Mouse (Mus musculus) bone marrow, adult 2 months (tissue): Measurements from ENCODE around the gene Cadm4. TPM values are rescaled to one million over a fixed set of nuclear protein-coding genes. Genes with fewer than 3 reads are reported as not detected.

Source experiments
- H3K27ac ChIP-seq: fragments of 200-500 bp; 2 replicates; pipeline ENCODE4 v1.5.1; 2012; ENCODE audit warnings: low read depth, mild to moderate bottlenecking, control low read depth, inconsistent platforms, low read length; ENCODE audit not compliant: control insufficient read depth, poor library complexity, insufficient read depth
- H3K4me1 ChIP-seq: fragments of 200-500 bp; 2 replicates; pipeline ENCODE4 v1.6.1; 2011; ENCODE audit warnings: low read length; ENCODE audit not compliant: control insufficient read depth, insufficient read depth
- H3K4me3 ChIP-seq: fragments of 200-500 bp; replicated peaks from 2 replicates; pipeline ENCODE3; 2011; ENCODE audit warnings: mild to moderate bottlenecking, low read depth, low read length, control low read depth; ENCODE audit not compliant: control insufficient read depth
- CTCF ChIP-seq: fragments of 200-500 bp; IDR thresholded peaks from 2 replicates; pipeline ENCODE4 v1.5.1; 2011; ENCODE audit warnings: low read length, control low read depth; ENCODE audit not compliant: control insufficient read depth, insufficient read depth
- POLR2A ChIP-seq: fragments of 200-500 bp; IDR thresholded peaks from 2 replicates; pipeline ENCODE4 v1.6.1; 2011; ENCODE audit warnings: low read depth, mild to moderate bottlenecking, control low read depth, low read length, borderline replicate concordance; ENCODE audit not compliant: control insufficient read depth
- WGBS: fragments of 180-500 bp; shearing (Covaris S2); methylation state at CpG from one replicate; pipeline ENCODE4 v1.1.7; 2018; 5-methylcytosine and 5-hydroxymethylcytosine counted together
- polyA plus RNA-seq: library from polyadenylated mRNA; stranded (reverse); fragments of >200 nt; gene quantifications from 2 replicates; pipeline ENCODE4 v1.2.4, GENCODE M21; 2011; ENCODE audit warnings: low replicate concordance; ENCODE audit not compliant: missing spikeins, insufficient read depth, insufficient read length

The Cadm4 gene
- polyA plus RNA-seq, result 1.4 TPM in 1 of 2 replicates, not detected in the other

DNA sequence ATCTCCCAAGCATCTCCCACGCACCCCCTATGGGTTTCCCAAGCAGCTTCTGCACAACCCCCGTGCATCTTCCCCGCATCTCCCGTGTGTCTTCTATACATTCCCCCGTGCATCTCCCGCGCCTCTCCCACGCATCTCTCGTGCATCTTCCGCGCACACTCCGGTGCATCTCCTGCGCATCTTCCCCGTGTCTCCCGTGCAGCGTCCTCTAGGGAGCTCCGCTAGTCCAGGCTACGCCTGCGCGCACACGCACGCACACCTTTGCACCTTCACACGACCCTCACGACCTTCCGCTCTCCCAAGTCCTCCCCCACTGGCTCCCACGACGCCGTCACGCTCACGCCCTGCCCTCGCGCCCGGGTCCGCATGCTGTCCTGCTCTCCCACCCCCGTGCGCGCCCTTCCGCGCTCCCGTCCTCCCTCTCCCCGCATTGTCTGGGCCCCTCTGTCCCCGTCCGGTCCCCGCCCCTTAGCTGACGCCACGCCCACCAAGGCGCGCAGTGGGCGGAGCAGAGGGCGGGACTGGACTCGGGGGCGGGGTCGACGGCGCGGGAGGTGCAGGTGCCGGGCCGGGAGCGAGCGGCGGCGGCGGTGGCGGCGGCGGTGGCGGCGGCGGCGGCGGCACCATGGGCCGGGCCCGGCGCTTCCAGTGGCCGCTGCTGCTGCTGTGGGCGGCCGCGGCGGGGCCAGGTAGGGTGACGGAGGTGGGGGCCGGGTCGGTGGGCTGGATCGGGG lies at the start of gene Cadm4:
Cadm4 (plus strand) TSS at position 550 of the 734 bp plus-strand sequence.
- Histone ChIP-seq H3K4me3 (peak within 1 kb of the TSS; percentile 46), H3K27ac (no peak within 1 kb of the TSS), H3K4me1 (0 out of 2 replicates have a peak, but pooled peaks cover 2% of the 10 kb centered on the region)
- TF ChIP-seq POLR2A (no peak), CTCF (no peak)
- 1% methylated on average over 78 of the region's 83 CpGs for WGBS

- Histone ChIP-seq H3K27ac (no peak overlapping the region), H3K4me3 (no peak overlapping the region), H3K4me1 (no peaks in the 10 kb centered on the region; the same call in 1 of the 2 replicates)
- TF ChIP-seq POLR2A (no peak), CTCF (no peak)
- WGBS, result 88% methylated on average over 5 of the region's 5 CpGs
Observed at GRCm38 (mm10) chr7:24435305-24435704, 46.5 kb upstream of the Cadm4 start.

DNA sequence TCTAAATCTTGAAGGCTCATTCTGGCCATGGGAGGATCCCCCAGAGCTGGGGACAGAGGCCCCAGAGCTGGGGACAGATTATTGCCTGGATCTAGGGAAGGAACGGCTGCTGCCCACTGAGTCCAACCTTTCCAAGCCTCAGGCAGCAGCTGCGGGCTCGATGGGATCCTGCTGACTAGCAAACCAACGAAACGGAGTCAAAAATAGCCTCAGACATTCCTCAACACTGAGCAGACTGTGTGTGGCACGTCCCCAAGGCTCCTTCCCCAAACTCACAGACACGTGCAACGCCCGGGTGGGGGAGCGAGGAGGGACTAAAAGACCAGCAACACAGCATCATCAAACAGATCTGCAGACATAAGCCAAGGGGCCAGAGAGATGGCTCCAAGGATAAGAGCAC lies 43.8 kb upstream of the Cadm4 start:
- TF ChIP-seq POLR2A (no peak), CTCF (no peak)
- Histone ChIP-seq H3K27ac (no peak overlapping the region), H3K4me1 (peaks cover 1% of the 10 kb centered on the region; the same call in 1 of the 2 replicates), H3K4me3 (no peak overlapping the region)
- WGBS, result 53% methylated on average over 10 of the region's 10 CpGs

- no peak for TF ChIP-seq POLR2A
- no peak for TF ChIP-seq CTCF
- WGBS, result 71% methylated on average over 6 of the region's 6 CpGs
- H3K4me3 ChIP-seq, result no peak overlapping the region
Observed at GRCm38 (mm10) chr7:24439191-24439590, 42.6 kb upstream of the Cadm4 start.

GRCm38 (mm10) chr7:24439891-24440290 lies 41.9 kb upstream of the Cadm4 start:
- no peak overlapping the region for H3K27ac ChIP-seq
- TF ChIP-seq POLR2A (no peak), CTCF (no peak)

More at GRCm38 (mm10) chr7:24439191-24439590, 42.6 kb upstream of the Cadm4 start:
- H3K27ac ChIP-seq, result no peak overlapping the region
- H3K4me1 ChIP-seq, result peaks cover 8% of the 10 kb centered on the region; the same call in 1 of the 2 replicates

DNA sequence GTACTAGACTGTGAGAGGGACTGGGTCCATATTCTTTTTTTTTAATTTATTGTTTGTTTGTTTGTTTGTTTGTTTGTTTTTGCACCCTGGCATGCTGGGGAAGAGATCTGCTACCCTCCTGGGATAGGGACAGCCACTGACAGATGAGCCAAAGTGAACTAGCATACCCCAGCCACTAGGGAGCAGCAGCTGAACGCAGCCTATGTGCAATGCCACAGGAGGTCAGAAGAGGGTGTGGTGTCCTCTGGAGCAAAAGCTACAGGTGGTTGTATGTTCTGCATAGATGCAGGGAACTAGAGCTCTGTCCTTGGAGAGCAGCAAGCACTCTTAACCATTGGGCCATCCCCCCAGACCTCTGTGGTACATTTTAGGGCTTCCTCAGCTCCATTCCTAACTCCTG lies 40.0 kb upstream of the Cadm4 start:
- H3K4me1 ChIP-seq, result peaks cover 17% of the 10 kb centered on the region
- 0% methylated on average over 1 of the region's 1 CpGs for WGBS
- H3K27ac ChIP-seq, result peak overlapping the region; percentile 81
- no peak overlapping the region for H3K4me3 ChIP-seq
- TF ChIP-seq POLR2A, result no peak
- TF ChIP-seq CTCF, result peak; percentile 100

More at GRCm38 (mm10) chr7:24439891-24440290, 41.9 kb upstream of the Cadm4 start:
- Histone ChIP-seq H3K4me3 (no peak overlapping the region), H3K4me1 (peaks cover 10% of the 10 kb centered on the region; the same call in 1 of the 2 replicates)
- WGBS, result 61% methylated on average over 7 of the region's 7 CpGs

- TF ChIP-seq POLR2A (no peak), CTCF (no peak)
Observed at GRCm38 (mm10) chr7:24442313-24442712, 39.5 kb upstream of the Cadm4 start.

DNA sequence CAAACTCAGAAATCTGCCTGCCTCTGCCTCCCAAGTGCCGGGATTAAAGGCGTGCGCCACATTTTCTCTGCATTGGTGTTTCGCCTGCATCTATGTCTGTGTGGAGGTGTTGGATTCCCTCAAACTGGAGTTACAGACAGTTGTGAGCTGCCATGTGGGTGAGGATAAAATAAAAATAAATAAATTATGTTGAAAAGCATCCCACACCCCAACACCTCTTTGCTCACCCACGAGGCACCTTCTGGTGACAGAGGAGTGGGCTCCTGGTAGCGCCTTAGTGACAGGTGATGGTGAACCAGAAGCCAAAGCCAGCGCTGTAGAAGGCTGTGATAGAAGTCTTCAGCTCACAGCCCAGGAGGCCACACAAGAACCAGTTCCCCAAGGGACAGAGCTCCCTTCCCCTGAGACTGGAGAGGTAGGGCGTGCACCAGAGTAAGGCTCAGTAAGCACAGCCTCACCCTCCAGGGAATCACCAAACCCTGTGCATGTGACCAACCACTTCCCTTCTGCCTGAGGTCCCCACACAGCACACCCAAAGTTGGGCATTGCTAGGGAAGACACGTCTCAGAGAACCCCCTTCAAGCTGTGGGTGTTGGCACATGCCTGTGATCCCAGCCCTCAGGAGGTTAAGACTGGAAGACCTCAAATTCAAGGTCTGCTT lies 36.4 kb upstream of the Cadm4 start:
- 61% methylated on average over 9 of the region's 9 CpGs for WGBS
- Histone ChIP-seq H3K27ac (peak overlapping the region; percentile 55), H3K4me3 (no peak overlapping the region), H3K4me1 (peaks cover 31% of the 10 kb centered on the region)
- no peak for TF ChIP-seq POLR2A
- no peak for TF ChIP-seq CTCF

More at GRCm38 (mm10) chr7:24442313-24442712, 39.5 kb upstream of the Cadm4 start:
- Histone ChIP-seq H3K27ac (peak overlapping the region; percentile 84), H3K4me1 (peaks cover 22% of the 10 kb centered on the region), H3K4me3 (no peak overlapping the region)
- 22% methylated on average over 8 of the region's 8 CpGs for WGBS
